ENCODE assay signal across 8 mouse cellular contexts in the genomic region with DNA sequence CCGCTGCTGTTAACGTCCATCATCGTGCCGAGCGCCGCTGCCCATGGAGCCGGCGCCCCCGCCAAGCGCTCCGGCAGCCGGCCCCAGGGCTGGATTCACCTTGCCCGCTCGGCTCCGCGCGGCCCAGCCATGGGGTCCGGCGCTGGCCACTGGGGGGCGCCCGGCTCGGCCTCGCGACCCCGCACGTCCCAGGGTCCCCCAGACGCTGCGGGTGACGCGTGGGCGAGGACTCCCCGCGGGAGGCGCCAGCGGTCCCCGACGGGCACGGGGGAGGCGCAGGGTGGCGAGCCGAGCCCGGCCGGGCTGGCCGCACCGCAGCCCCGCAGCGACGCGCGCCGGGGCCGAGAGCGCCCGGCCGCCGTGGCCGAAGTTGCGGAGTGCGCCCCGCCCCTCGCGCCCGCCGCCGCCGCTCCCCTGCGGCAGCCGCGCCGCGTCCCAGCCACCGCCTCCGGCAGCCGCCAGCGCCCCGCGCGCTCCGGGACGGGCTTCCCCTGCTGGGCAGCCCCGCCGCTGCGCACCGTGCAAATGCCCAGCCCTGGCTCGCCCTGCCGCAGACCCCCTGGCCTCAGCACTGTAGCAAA. TPM values are rescaled to one million over a fixed set of nuclear protein-coding genes. Genes with fewer than 3 reads are reported as not detected.
DNase-seq lines count a peak whose midpoint lies in the region; ATAC-seq and TF ChIP-seq lines count a peak whose summit lies in the region.

A gene (minus strand): TSS at position 277 of the 581 bp plus-strand sequence.

- no peaks in the 10 kb centered on the region for H3K36me3 ChIP-seq in erythroblast, embryonic 14.5 days (ENCODE audit: control insufficient read depth)
- H3K36me3 ChIP-seq in intestine, embryonic 16.5 days (ENCODE audit: control insufficient read depth, insufficient read depth, low read length): no peaks in the 10 kb centered on the region
- no peaks in the 10 kb centered on the region for H3K36me3 ChIP-seq in liver, adult 2 months (ENCODE audit: control insufficient read depth, insufficient read depth, low read length)
- H3K36me3 ChIP-seq in neural tube, embryonic 13.5 days: no peaks in the 10 kb centered on the region

- H3K4me1 ChIP-seq in erythroblast, embryonic 14.5 days (ENCODE audit: control insufficient read depth): no peaks in the 10 kb centered on the region
- peaks cover 10% of the 10 kb centered on the region for H3K4me1 ChIP-seq in intestine, embryonic 16.5 days (ENCODE audit: control insufficient read depth, insufficient read depth, low read length)
- no peaks in the 10 kb centered on the region for H3K4me1 ChIP-seq in liver, adult 2 months (ENCODE audit: control insufficient read depth, insufficient read depth, low read length)
- peaks cover 14% of the 10 kb centered on the region for H3K4me1 ChIP-seq in neural tube, embryonic 13.5 days (replicated peaks)

- WGBS in intestine, embryonic 16.5 days: under 1% methylated on average over 73 of the region's 86 CpGs
- WGBS in liver, adult 2 months: 2% methylated on average over 85 of the region's 86 CpGs
- WGBS in neural tube, embryonic 13.5 days: under 1% methylated on average over 61 of the region's 86 CpGs

- peak within 1 kb of the TSS; percentile 48 for H3K9ac ChIP-seq in intestine, embryonic 16.5 days (ENCODE audit: low read depth, low read length)
- H3K9ac ChIP-seq in liver, adult 2 months (ENCODE audit: low read depth, low read length): no peak within 1 kb of the TSS
- peak within 1 kb of the TSS; percentile 78 for H3K9ac ChIP-seq in neural tube, embryonic 13.5 days

- H3K79me2 ChIP-seq in liver, adult 2 months (ENCODE audit: control insufficient read depth, insufficient read depth, low read length): no peaks in the 10 kb centered on the region

- no peak for TF ChIP-seq POLR2A in brain, embryonic 14.5 days (IDR thresholded peaks at IDR 0.05; ENCODE audit: borderline replicate concordance, extremely low read depth, insufficient read depth, insufficient read length, poor library complexity, severe bottlenecking)
- no peak for TF ChIP-seq POLR2A in liver, adult 2 months (IDR thresholded peaks at IDR 0.05; ENCODE audit: extremely low read depth, insufficient read depth, low read length)

- peaks cover 46% of the 10 kb centered on the region for H3K27me3 ChIP-seq in erythroblast, embryonic 14.5 days (ENCODE audit: control insufficient read depth)
- H3K27me3 ChIP-seq in intestine, embryonic 16.5 days (replicated peaks; ENCODE audit: control insufficient read depth, insufficient read depth, low read length): peaks cover 35% of the 10 kb centered on the region
- peaks cover 11% of the 10 kb centered on the region for H3K27me3 ChIP-seq in liver, adult 2 months (ENCODE audit: control insufficient read depth, insufficient read depth, low read length)
- peaks cover 27% of the 10 kb centered on the region for H3K27me3 ChIP-seq in neural tube, embryonic 13.5 days

- H3K4me2 ChIP-seq in intestine, embryonic 16.5 days (ENCODE audit: low read depth, low read length): peak within 1 kb of the TSS; percentile 93
- H3K4me2 ChIP-seq in neural tube, embryonic 13.5 days: peak within 1 kb of the TSS; percentile 65

- DNase-seq in brain, embryonic 14.5 days (ENCODE audit: low read depth): peak; percentile 62
- DNase-seq in frontal cortex, postnatal 36 days (ENCODE audit: low spot score in 2 of 2): peak; percentile 11 to 15
- no peak for DNase-seq in liver, adult 2 months (ENCODE audit: extremely low read depth, low read depth, low spot score)
- DNase-seq in thymus, postnatal 36 days: peak; percentile 22 to 34

- H3K9me3 ChIP-seq in erythroblast, embryonic 14.5 days (ENCODE audit: control insufficient read depth, low read length): peaks cover 3% of the 10 kb centered on the region; the same call in 1 of the 2 replicates
- no peaks in the 10 kb centered on the region for H3K9me3 ChIP-seq in intestine, embryonic 16.5 days (ENCODE audit: control insufficient read depth, low read length)
- no peaks in the 10 kb centered on the region for H3K9me3 ChIP-seq in neural tube, embryonic 13.5 days

- no peak within 1 kb of the TSS for H3K27ac ChIP-seq in intestine, embryonic 16.5 days (ENCODE audit: low read length)
- H3K27ac ChIP-seq in liver, adult 2 months (replicated peaks; ENCODE audit: insufficient read depth, low read depth, low read length): no peak within 1 kb of the TSS
- H3K27ac ChIP-seq in neural tube, embryonic 13.5 days (replicated peaks): peak within 1 kb of the TSS; percentile 75

- peak within 1 kb of the TSS; percentile 6 for H3K4me3 ChIP-seq in erythroblast, embryonic 14.5 days (replicated peaks)
- H3K4me3 ChIP-seq in intestine, embryonic 16.5 days (ENCODE audit: low read length): peak within 1 kb of the TSS; percentile 58
- peak within 1 kb of the TSS; percentile 33; the same call in 1 of the 2 replicates for H3K4me3 ChIP-seq in liver, adult 2 months (ENCODE audit: insufficient read depth, low read depth, low read length)
- peak within 1 kb of the TSS; percentile 65 for H3K4me3 ChIP-seq in neural tube, embryonic 13.5 days

- peak; percentile 53; the same call in 1 of the 2 replicates for TF ChIP-seq CTCF in brain, embryonic 14.5 days (IDR thresholded peaks at IDR 0.05; ENCODE audit: borderline replicate concordance, extremely low read depth, insufficient read depth, insufficient read length)
- no peak for TF ChIP-seq CTCF in liver, adult 2 months (IDR thresholded peaks at IDR 0.05; ENCODE audit: low read depth, low read length)

- no peak for ATAC-seq in erythroblast, adult 5-6 weeks (replicated peaks; ENCODE audit: low FRiP score, poor library complexity, severe bottlenecking)
- peak; percentile 84 for ATAC-seq in intestine, embryonic 16.5 days
- peak; percentile 96 for ATAC-seq in neural tube, embryonic 13.5 days (ENCODE audit: low read depth)

RNA-seq across cellular contexts. Expression of the gene that starts here (rescaled TPM):
- polyA plus RNA-seq in erythroblast, embryonic 14.5 days (2012): not detected in 2 replicates
- not detected in 2 replicates for total RNA-seq in erythroblast, adult 5-6 weeks (2015; ENCODE audit: low replicate concordance)
- not detected in 2 replicates for total RNA-seq in erythroblast, adult 5-6 weeks (2017; ENCODE audit: low replicate concordance)
- polyA plus RNA-seq in brain, embryonic 14.5 days (2012; rRNA removed): 4.0 and 6.4 TPM in 2 replicates
- 0.09 TPM in 1 of 2 replicates, not detected in the other for polyA plus RNA-seq in intestine, embryonic 16.5 days (2015; fragmentation: Nextera tagmentation; extraction: Ambion mirVana)
- 0.07 and 0.09 TPM in 2 replicates for total RNA-seq in liver, adult 2 months (2014; rRNA removed)
- polyA plus RNA-seq in liver, adult 2 months (2012; rRNA removed): 0.06 TPM in 1 of 2 replicates, not detected in the other
- polyA plus RNA-seq in neural tube, embryonic 13.5 days (2015; fragmentation: Nextera tagmentation; extraction: Ambion mirVana): 17.2 and 18.9 TPM in 2 replicates

Comparison
In these comparisons a context has a peak if more than half of its experiments do, and no peak if none do; other contexts are left out.
1. Peak in ATAC-seq, H3K4me3 ChIP-seq, H3K9ac ChIP-seq and H3K4me2 ChIP-seq in intestine, embryonic 16.5 days; RNA of the gene not detected or under 1 TPM.
2. H3K4me3 ChIP-seq: peak in every context shown above with its lines; median percentile 65 in neural tube, embryonic 13.5 days; 58 in intestine, embryonic 16.5 days; 33 in liver, adult 2 months; 6 in erythroblast, embryonic 14.5 days.